Mouse (Mus musculus) lung, postnatal 0 days (tissue): ENCODE results near the gene Slc2a4.

Experiments
- CTCF ChIP-seq: IDR thresholded peaks from 2 replicates; pipeline ENCODE4 v1.5.1; 2016; ENCODE audit warnings: antibody characterized with exemption, mild to moderate bottlenecking
- EP300 ChIP-seq: IDR thresholded peaks from 2 replicates; pipeline ENCODE4 v1.6.1; 2016; ENCODE audit warnings: antibody characterized with exemption, mild to moderate bottlenecking, control low read depth

GRCm38 (mm10) chr11:69918118-69918517, 29.9 kb downstream of the Slc2a4 start:
- TF ChIP-seq CTCF (no peak), EP300 (no peak)
